Mouse (Mus musculus): ENCODE data around the gene Kremen2.
"Not testable (repeated sequence)": the region's sequence is repeated elsewhere in the genome, so short reads cannot be mapped to it uniquely, and the experiment has no call there.

Kremen2 gene

DNA sequence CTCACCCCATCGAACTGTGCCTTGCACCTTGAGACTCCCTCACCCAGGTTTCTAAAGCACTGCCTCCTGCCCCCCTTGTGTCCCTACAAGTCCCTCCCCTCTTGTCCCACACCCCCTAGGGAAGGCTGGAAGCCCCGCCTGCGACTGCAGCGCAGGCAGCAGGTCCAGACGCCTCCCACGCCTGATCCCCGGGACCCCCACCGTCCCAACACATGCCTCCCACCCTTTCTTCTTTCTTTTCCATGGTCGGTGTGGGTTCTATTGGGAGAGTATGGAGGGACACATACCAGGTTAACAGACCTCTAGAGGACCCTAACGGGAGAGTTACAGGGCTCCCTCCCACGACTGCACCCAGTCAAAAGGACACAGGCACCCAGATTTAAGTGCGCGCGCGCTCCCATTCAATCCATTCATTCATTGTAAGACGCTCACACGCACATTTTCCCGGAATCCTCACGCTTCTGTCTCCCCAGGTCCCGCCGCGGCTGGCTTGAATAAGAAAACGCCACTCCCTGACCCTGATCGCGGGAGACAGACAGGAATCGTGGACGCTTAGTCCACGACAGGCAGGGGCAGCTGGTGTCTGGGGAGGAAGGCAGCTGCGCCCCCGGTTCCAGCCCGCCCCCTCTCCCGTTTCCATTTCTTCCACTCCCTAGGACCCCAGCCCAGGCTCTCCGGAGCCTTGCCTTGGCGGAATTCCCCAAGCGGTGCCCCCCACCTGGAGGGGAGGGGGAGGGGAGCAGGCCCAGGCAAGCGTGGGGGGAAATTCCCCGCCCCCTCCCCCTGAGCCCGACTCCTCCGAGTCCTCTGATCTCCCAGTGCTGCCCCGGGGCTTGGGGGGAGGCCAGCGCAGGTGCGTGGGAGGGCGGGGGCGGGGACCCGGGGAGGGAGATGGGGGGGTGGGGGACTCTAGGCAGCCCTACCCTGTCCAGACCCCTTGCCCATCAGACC, at the start of gene Kremen2:
Gene Kremen2 (minus strand): TSS at position 533 of the 951 bp plus-strand sequence.
- peak; percentile 45 for DNase-seq (ENCODE audit: low read depth, low spot score)

DNA sequence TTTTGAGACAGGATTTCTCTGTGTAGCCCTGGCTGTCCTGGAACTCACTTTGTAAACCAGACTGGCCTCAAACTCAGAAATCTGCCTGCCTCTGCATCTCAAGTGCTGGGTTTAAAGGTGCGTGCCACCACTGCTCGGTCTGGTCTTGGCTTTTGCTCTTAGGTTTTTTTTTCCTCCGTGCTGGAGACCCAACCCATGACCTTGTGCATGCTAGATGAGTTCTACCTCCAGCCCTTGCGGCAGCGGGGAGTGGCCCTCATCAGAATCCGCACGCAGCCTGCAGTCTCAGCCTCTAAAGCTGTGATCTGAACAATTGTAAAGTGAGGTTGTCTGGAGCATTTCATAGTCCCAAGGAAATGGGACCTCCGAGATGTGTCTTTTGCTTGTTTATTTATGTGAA, 49.7 kb upstream of the Kremen2 start:
- DNase-seq (ENCODE audit: low read depth, low spot score), result peak; percentile 52

DNA sequence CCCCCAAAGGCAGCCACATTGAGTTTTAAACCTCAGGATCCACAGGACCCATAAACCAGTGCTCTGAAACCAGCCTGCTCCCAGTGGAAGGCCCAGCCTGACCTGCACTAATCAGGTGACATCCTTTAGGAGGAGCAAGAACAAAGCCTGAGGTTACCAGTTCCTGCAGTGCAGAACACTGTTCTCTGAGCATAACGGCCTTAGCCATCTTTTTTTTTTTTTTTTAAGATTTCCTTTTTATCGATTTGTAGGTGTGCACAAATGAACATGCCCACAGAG, 45.4 kb upstream of the Kremen2 start:
- no peak for DNase-seq (ENCODE audit: low read depth, low spot score)

DNA sequence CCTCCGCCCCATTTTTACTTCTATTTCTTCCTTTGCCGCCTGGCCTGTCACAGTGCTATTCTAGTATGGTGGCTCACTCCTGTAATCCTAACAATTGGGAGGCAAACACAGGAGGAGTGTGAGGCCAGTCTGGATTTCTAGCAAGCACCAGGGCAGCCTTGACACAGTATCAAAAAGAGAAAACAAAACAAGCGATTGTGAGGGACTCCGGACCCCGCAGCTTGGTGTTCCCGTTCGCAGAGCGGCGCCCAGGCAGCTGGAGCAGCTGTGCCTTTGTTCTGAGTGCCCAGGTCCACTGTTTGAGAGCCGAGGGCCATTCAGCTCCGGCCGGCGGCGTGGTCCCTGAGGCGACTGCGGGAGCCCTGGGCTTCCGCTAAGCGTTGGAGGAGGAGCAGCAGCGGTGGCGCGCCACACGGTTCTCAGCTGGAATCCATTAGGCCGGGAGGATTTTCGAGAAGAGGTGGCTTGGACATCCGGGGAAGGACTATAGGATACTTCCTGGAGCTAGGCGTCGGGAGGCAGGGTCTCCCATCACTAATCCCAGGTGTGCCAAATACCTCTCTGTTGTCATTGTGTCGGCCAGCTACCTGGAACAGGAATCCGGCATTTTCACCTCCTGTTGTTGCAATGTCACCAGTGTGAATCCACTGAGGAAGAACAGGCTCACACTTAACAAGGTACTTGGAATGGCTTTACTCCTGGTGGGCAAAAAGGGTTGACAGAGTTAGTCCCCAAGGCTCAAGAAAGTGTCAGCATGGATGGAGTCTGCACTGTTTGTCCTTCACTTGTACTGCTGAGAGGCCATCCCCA, 44.8 kb upstream of the Kremen2 start, which contains the start of gene Srrm2:
Gene Srrm2 (plus strand): TSS at position 264 of the 810 bp plus-strand sequence.
- DNase-seq (ENCODE audit: low read depth, low spot score), result peak; percentile 17

DNA sequence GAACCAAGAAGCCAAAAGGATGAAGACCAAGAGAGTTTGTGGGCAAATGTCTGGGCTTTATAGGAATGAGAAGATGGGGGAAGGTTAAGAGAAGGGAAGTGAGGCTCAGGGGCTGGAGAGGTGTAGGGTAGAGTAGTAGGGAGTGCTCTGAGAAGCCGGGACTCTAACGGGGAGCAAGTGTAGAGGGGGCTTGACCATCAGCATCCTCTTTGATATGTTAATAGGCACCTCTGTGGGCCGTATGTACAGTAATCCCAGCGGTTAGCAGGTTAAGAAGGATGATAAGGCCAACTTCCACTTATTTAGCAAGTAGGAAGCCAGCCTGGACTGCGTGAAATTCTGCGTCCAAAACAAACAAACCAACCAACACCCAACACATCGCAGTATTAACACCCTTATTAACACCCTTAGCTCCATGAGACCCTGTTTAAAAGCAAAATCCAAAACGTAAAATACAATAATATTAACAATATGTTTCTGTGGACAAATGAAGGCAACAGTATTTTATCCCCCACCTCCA, 44.2 kb upstream of the Kremen2 start:
- peak; percentile 84 for DNase-seq (ENCODE audit: low read depth, low spot score)

DNA sequence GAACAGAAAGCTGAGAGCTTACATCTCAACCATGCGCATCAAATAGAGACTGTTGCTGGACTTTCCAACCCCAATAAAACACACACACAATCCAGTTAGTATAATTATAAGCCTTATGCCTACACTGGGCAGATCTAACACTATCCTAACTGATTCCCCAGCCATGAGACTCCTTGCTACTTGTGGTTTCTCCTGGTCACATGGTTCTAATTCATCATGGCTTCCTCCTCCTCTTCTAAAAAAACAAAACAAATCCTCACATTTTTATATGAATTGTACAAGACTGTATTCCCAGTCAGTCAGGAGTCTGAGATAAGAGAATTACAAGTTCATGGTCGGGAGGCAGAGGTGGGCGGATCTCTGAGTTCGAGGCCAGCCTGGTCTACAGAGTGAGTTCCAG, 43.3 kb upstream of the Kremen2 start:
- DNase-seq (ENCODE audit: low read depth, low spot score), result no peak

DNA sequence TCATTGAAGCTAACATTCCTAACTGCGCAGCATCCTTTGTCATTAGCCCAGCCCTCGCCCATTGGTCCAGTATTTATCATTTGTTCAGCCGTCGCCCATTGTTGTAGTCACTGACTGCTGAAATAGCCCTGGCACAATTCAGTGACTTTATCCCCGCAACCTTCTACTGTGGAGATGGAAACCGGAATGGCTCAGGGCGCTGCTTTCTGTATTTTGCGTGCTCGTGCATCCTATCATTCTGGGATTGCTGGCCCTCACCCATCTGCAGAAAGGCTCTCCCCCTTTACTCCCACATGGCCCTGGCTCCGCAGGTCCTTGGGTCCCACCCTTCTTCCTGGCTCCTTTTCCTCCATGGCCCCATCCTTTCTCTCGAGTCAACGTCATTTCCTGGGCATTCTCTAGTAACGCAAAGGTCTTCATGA, 40.9 kb upstream of the Kremen2 start:
- DNase-seq (ENCODE audit: low read depth, low spot score), result no peak

DNA sequence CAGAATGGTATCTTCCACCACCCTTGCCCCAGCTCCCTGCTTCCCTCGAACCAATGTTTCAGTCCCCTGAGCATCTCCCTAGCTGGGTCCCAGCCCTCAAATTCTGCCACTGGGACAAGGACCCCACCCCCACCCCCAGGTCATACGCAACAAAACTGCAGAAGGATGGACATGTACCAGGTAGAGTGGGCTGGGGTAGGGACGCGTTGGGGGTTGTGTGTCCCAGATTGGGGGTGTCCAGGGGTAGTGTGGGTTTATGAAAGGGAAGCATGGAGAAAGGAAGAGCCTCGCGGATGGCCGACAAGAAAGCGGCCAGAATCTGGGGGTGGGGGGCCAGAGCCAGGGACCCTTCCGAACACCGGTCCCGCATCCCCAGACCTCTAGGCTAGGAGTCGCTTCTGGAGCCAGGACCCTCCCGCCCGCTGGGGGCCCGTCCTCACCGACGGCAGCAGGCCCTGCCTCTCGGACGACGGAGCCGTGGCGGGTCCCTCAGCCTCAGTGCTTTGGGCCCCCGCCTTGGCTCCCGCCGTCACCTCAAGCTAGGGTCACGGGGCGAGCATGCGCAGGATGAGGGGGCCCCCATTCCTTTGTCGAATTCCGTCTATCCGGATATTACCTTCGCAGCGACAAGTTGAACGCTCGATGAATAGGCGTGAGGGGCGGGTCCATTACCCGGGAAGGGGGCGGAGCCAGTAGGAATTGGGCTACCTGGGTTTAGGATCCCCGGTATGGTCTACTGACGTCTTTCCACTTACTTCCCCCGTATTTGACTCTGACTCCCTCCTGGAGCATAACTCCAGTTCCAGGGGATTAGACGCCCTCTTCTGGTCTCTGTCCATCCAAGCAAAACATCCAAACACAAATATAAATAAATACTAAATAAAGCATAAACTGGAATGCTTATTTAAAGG, 40.2 kb upstream of the Kremen2 start, which contains the start of gene Flywch2:
Gene Flywch2 (minus strand): TSS at position 521 of the 911 bp plus-strand sequence.
- DNase-seq (ENCODE audit: low read depth, low spot score), result peak; percentile 92

DNA sequence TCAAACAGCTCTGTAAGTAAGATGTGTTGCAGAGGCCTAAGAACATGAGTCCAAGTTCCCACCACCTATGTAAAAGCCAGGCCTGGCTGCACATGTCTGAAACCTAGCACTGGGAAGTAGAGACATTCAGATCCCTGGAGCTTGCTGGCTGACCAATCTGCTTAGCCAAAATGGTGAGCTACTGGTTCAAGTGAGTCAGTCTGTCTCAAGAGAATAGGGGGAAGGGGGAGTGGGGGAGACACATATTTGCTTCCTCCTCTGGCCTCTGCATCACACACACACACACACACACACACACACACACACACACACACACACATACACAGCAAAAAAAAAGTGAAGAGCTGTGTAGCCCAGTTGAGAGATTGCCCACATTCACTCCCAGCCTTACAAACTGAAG, 37.7 kb upstream of the Kremen2 start:
- DNase-seq (ENCODE audit: low read depth, low spot score), result no peak

DNA sequence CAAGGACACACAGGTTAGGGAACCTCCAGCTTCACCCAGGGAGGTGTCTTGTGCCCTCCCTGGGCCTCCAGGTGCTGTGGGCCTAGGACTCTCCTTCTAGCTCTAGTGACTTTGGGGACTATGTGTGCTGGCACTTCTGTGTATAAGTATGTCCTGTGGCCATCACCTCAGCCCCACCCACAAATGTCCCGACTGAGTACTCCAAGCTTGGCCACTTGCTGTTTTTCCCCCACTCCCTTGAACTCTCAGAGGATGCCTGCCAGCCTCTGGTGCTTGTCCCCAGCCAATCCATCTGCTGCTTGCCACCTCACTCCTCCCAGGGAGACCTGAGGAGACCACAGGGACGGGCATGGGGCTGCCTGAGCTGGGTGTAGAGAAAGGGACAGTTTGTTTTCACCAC, 32.8 kb upstream of the Kremen2 start:
- DNase-seq (ENCODE audit: low read depth, low spot score), result no peak

DNA sequence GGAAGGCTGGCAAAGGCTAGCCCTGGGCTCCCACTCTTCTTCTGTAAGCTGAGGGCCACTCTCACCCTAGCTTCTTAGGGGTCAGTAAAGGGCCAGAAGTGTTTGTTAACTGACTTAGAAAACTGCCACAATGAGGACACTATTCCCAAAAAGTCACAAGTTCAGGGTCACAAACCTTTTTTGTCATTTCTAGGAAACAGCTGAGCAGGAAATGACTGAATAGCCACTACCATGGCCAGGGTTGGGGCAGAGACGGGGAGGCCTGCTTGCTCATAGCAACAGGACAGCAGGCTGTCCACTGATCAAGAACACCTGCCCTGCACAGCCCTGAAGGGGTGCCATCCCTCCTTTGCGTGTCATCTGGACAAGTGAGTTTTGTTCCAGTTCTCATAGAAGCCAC, 31.5 kb upstream of the Kremen2 start:
- DNase-seq (ENCODE audit: low read depth, low spot score), result no peak

DNA sequence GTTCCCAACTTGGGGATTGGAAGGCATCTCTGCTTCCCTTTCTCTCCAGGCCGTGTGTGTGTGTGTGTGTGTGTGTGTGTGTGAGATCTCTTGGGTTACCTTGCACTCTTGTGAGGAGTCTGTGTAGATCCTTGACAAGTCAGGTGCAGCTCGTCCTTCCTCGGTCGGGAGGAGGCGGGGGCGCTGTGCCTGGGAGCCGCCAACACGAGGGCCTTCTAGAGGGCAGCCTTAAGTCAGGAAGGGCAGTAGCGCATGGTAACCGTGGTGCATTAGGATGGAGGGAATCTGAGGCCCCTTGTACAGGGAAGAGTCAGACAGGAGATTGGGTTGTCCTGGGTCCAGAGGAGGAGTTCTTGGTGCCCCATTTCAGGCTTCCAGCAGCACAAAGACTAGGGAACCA, 30.6 kb upstream of the Kremen2 start:
- DNase-seq (ENCODE audit: low read depth, low spot score), result no peak

DNA sequence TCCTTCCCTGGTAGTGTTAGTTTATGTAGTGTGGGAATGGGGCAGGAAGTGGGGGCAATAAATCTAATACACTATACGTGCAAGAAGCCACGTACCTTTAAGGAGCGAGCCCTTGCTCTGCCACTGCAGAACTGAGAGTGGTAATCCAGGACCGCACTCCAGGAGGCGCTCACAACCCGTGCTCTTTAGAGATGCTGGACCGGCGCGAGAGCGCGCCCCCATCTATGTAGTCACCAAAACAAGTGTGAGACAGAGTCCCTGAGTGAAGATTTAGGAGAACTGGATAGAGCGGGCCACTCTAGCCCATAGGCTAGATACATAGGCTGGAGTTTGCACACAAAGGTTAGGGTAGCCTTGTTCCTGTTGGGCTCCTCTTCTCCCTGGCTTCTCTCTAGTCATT, 28.5 kb upstream of the Kremen2 start:
- peak; percentile 80 for DNase-seq (ENCODE audit: low read depth, low spot score)

DNA sequence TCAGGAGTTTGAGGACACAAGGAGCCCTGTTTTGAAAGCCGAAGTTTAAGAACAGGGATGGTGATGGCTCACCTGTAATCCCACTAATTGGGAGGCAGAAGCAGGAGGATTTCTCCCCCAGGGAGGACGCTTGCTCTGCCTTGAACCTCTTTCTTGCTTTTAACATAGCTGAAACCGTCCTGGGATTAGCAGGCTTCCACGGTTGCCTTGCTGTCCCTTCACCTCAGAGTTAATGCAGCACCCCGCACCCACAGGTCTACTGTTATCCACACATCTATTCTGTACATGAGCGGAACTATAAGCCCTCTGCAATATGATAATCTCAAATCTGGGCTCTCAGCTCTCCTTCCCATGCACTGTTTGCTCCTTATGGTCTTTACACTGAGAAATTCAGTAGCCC, 28.0 kb upstream of the Kremen2 start:
- DNase-seq (ENCODE audit: low read depth, low spot score), result no peak

DNA sequence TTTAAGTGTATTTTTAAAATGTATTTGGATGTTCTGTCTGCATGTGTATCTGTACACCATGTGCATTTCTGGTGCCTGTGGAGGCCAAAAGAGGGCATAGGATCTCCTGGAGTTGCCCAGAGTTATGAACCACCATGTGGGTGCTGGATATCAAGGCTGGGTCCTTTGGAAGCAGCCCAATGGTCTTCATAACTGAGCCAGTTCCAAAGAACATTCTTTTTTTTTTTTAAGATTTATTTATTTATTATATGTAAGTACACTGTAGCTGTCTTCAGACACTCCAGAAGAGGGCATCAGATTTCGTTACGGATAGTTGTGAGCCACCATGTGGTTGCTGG, 26.6 kb upstream of the Kremen2 start:
- not testable (repeated sequence) for DNase-seq (ENCODE audit: low read depth, low spot score)

DNA sequence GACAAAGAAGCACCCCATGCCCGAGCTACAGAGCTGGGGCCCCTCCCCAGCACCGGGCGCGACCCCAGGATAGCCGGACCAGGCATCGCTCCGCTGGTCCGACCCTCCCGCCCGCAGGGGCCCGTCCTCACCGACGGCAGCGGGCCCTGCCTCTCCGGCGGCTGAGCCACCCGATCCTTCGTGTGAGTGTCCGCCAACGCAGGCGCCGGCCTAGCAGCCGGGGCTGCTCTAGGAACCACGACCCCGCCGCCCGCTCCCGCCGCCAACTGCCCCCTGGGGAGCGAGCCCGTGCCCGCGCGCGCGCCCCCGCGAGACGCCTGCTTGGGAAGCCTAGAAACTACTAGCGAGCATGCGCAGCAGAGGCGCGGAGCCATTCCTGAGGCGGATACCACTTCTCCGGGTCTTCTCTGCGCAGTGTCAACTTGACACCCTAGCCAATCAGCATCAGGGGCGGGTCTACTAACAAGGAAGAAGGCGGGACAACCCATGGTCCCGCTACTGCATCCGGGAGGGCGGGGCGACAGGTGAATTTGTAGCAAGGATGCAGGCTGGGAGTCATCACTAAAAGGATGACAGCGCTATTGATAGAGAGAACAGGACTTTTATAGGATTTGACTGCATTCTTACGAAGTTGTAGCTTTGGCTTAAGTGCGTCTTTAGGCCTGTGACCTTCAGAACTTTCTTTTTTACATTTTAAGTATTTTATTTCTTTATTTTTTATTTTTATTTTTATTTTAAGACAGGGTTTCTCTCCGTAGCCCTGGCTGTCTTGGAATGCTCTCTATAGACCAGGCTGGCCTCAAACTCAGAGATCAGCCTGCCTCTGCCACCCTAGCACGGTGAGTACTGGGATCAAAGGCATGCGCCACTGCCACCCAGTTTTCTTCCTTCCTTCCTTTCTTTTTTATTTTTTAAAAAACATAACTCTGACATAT, 25.9 kb upstream of the Kremen2 start, which contains the start of gene Flywch1:
Gene Flywch1 (minus strand): TSS at position 319 of the 935 bp plus-strand sequence.
- DNase-seq (ENCODE audit: low read depth, low spot score), result peak; percentile 99

DNA sequence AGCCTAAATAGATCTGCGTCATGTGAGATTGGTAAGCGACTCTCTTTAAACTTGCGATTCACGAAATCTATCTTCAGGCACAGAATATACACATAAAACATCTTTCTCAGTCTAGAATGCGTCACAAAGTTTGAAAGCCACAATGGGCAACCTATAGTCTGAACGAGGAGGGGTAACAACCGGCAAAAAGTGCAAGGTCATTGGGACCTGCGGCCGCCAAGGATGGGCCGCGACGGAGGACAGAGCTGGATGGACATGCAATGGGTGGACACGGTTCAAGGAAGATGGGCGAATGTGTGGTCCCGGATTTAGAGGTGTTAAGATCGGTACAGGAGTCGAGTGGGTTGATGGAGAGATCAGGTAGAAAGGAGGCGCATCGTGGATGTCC, 25.3 kb upstream of the Kremen2 start:
- DNase-seq (ENCODE audit: low read depth, low spot score), result no peak

DNA sequence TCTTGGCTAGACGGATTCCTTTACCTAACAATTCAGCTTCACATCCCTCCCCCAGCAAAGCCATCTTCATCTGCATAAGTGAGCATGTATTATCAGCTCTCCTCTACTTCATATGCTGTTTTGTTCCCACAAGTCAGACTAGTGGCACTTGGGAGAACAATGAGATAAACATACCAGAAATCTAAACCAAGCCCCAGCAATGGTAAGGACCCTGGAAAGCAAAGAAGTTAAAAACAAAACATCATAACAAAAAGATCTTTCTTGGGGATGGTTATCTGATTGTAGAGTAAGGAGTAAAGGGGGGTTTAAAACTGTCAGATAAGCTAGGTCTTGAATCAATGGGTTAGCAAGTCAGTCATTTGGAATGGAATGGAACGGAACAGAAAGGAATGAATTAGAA, 24.9 kb upstream of the Kremen2 start:
- DNase-seq (ENCODE audit: low read depth, low spot score), result no peak

DNA sequence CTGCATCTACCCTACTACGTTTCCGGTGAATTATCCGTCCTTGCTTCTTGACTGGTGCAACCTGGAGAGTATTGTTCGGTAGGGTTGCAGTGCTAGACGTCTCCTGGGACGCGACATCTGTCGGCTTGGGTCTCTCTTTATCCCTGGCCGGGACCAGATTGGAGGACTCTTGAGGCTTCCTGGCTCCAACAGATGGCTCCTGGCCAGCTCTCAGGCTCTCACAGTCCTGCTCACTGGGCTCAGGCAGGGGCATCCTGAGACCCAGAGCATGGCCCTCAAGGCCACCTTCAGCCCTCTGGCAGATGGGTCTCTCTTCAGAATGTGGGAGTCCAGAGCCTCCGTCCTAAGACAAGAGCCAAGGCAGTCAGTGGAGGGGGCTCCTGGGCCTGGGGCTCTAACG, 17.3 kb upstream of the Kremen2 start:
- no peak for DNase-seq (ENCODE audit: low read depth, low spot score)

DNA sequence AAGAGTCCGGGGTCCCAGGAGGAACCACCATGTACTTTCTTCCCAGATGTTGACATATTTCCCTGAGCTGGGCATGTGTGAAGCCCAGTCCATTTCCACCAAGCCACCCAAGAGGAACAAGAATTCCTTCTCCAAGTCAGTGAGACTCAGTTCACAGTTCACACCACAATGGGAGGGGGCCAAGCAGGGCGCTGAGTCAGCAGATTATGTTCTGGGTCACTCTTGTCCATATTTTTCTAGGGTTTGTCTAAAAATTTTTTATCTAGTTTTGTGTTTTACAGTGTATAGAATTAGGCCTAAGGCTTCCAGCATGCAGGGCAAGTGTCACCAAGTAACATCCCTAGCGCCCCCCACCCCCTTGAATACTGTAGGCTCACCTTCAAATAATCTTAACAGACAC, 15.5 kb upstream of the Kremen2 start:
- no peak for DNase-seq (ENCODE audit: low read depth, low spot score)

Measured in R1 (cell line).